Comparison of ENCODE assay signal across 14 mouse cellular contexts in genomic region chr11:4035116-4035892, GRCm38 (mm10). TPM values are rescaled to one million over a fixed set of nuclear protein-coding genes. Genes with fewer than 3 reads are reported as not detected.
DNase-seq lines count a peak whose midpoint lies in the region; ATAC-seq and TF ChIP-seq lines count a peak whose summit lies in the region.
"Had no signal": no experiment of that assay in that cellular context is flagged by ENCODE, and none has a peak within 500 bp of the region (broad histone marks: within the 10 kb centered on the region; RNA-seq: fewer than 3 reads in every experiment).

No protein-coding gene starts in this region.

- H3K27me3 ChIP-seq in kidney, adult 2 months (replicated peaks; ENCODE audit: control insufficient read depth, insufficient read depth, low read length), result no peaks in the 10 kb centered on the region
- H3K27me3 ChIP-seq in kidney, embryonic 15.5 days, result peaks cover 8% of the 10 kb centered on the region; the same call in 1 of the 2 replicates
- no peaks in the 10 kb centered on the region for H3K27me3 ChIP-seq in small intestine, adult 2 months (ENCODE audit: control insufficient read depth, insufficient read depth, low read length)
- H3K27me3 ChIP-seq in hindbrain, embryonic 14.5 days (ENCODE audit: control insufficient read depth, insufficient read depth, low read length), result 0 out of 2 replicates have a peak, but pooled peaks cover 2% of the 10 kb centered on the region
- H3K27me3 ChIP-seq in cerebellum, adult 2 months (ENCODE audit: control insufficient read depth, insufficient read depth, low read length), result no peaks in the 10 kb centered on the region

- peak; percentile 63 for DNase-seq in kidney, adult 2 months
- DNase-seq in ZHBTc4 (ENCODE audit: low read depth, low spot score), result peak; percentile 84
- peak; percentile 12 for DNase-seq in kidney, postnatal 14 days
- DNase-seq in layer of hippocampus, adult 9-11 months, result no peak
- no peak for DNase-seq in hindbrain, embryonic 14.5 days (ENCODE audit: low spot score)
- no peak for DNase-seq in cerebellum, adult 2 months
- DNase-seq: cerebellum, adult 9-10 months had no signal

- TF ChIP-seq CTCF in kidney, adult 2 months (conservative IDR thresholded peaks at IDR 0.05; ENCODE audit: insufficient read depth, insufficient read length, low read depth, low read length), result no peak
- no peak for TF ChIP-seq CTCF in small intestine, adult 2 months (IDR thresholded peaks at IDR 0.05; ENCODE audit: extremely low read depth, insufficient read length, insufficient replicate concordance, low read depth, low read length)
- no peak for TF ChIP-seq CTCF in cerebellum, adult 2 months (IDR thresholded peaks at IDR 0.05; ENCODE audit: borderline replicate concordance, insufficient read depth, low read depth, low read length)

- H3K36me3 ChIP-seq in kidney, adult 2 months (ENCODE audit: control insufficient read depth, insufficient read depth, low read length), result no peaks in the 10 kb centered on the region
- no peaks in the 10 kb centered on the region for H3K36me3 ChIP-seq in kidney, embryonic 15.5 days
- H3K36me3 ChIP-seq in small intestine, adult 2 months (ENCODE audit: control insufficient read depth, insufficient read depth, low read length), result no peaks in the 10 kb centered on the region
- H3K36me3 ChIP-seq in hindbrain, embryonic 14.5 days (replicated peaks; ENCODE audit: control insufficient read depth, insufficient read depth), result no peaks in the 10 kb centered on the region
- H3K36me3 ChIP-seq: forebrain, embryonic 15.5 days had no signal

- no peak for TF ChIP-seq POLR2A in kidney, adult 2 months (IDR thresholded peaks at IDR 0.05; ENCODE audit: low read depth, low read length)
- TF ChIP-seq POLR2A in small intestine, adult 2 months (IDR thresholded peaks at IDR 0.05; ENCODE audit: low read depth, low read length), result no peak
- TF ChIP-seq POLR2A in cerebellum, adult 2 months (IDR thresholded peaks at IDR 0.05; ENCODE audit: borderline replicate concordance, insufficient read depth, low read length), result no peak

- no peaks in the 10 kb centered on the region for H3K9me3 ChIP-seq in kidney, embryonic 15.5 days (replicated peaks)
- no peaks in the 10 kb centered on the region for H3K9me3 ChIP-seq in hindbrain, embryonic 14.5 days (ENCODE audit: control insufficient read depth, low read length)
- H3K9me3 ChIP-seq: forebrain, embryonic 15.5 days had no signal

- no peak overlapping the region for H3K27ac ChIP-seq in kidney, adult 2 months (ENCODE audit: insufficient read depth, low read depth, low read length)
- no peak overlapping the region for H3K27ac ChIP-seq in kidney, embryonic 15.5 days
- H3K27ac ChIP-seq in small intestine, adult 2 months (ENCODE audit: insufficient read depth, low read depth, low read length), result peak overlapping the region; percentile 37; the same call in 1 of the 2 replicates
- no peak overlapping the region for H3K27ac ChIP-seq in hindbrain, embryonic 14.5 days
- no peak overlapping the region for H3K27ac ChIP-seq in cerebellum, adult 2 months (ENCODE audit: insufficient read depth, low read length)
- H3K27ac ChIP-seq: forebrain, embryonic 15.5 days; heart, adult 2 months had no signal

- no peak overlapping the region for H3K9ac ChIP-seq in kidney, embryonic 15.5 days
- H3K9ac ChIP-seq in hindbrain, embryonic 14.5 days, result no peak overlapping the region
- H3K9ac ChIP-seq: forebrain, embryonic 15.5 days had no signal

- H3K4me1 ChIP-seq in kidney, adult 2 months (ENCODE audit: control insufficient read depth, insufficient read depth, low read length), result no peaks in the 10 kb centered on the region
- H3K4me1 ChIP-seq in kidney, embryonic 15.5 days, result no peaks in the 10 kb centered on the region
- H3K4me1 ChIP-seq in small intestine, adult 2 months (ENCODE audit: control insufficient read depth, insufficient read depth, insufficient read length, low read length), result peaks cover 7% of the 10 kb centered on the region
- no peaks in the 10 kb centered on the region for H3K4me1 ChIP-seq in hindbrain, embryonic 14.5 days (replicated peaks; ENCODE audit: control insufficient read depth, insufficient read depth, low read length)
- H3K4me1 ChIP-seq in cerebellum, adult 2 months (ENCODE audit: control insufficient read depth, insufficient read depth, low read length), result no peaks in the 10 kb centered on the region
- H3K4me1 ChIP-seq: forebrain, embryonic 15.5 days had no signal

- WGBS in kidney, adult 2 months, result 61% methylated on average over 18 of the region's 18 CpGs
- 65% methylated on average over 18 of the region's 18 CpGs for WGBS in kidney, embryonic 15.5 days
- WGBS in small intestine, adult 2 months, result 53% methylated on average over 18 of the region's 18 CpGs
- 71% methylated on average over 18 of the region's 18 CpGs for WGBS in hindbrain, embryonic 14.5 days
- 71% methylated on average over 18 of the region's 18 CpGs for WGBS in cerebellum, adult 2 months

- ATAC-seq in kidney, embryonic 15.5 days (replicated peaks; ENCODE audit: low FRiP score), result no peak
- ATAC-seq in hindbrain, embryonic 14.5 days (ENCODE audit: low FRiP score), result no peak
- ATAC-seq: forebrain, embryonic 15.5 days had no signal

- H3K4me3 ChIP-seq in kidney, adult 2 months (ENCODE audit: insufficient read depth, low read depth, low read length), result no peak overlapping the region
- H3K4me3 ChIP-seq in kidney, embryonic 15.5 days (replicated peaks), result no peak overlapping the region
- H3K4me3 ChIP-seq in small intestine, adult 2 months (ENCODE audit: low read depth, low read length), result no peak overlapping the region
- H3K4me3 ChIP-seq in hindbrain, embryonic 14.5 days (replicated peaks; ENCODE audit: low read length), result no peak overlapping the region
- H3K4me3 ChIP-seq in cerebellum, adult 2 months (replicated peaks; ENCODE audit: insufficient read depth, low read depth, low read length), result no peak overlapping the region
- H3K4me3 ChIP-seq: forebrain, embryonic 15.5 days; heart, adult 2 months had no signal

- H3K4me2 ChIP-seq in kidney, embryonic 15.5 days, result no peak overlapping the region
- H3K4me2 ChIP-seq in hindbrain, embryonic 14.5 days (replicated peaks), result no peak overlapping the region
- H3K4me2 ChIP-seq: forebrain, embryonic 15.5 days had no signal

RNA-seq across cellular contexts. Expression of gene Sec14l4, which starts 4.0 kb away (rescaled TPM):
- 0.36 and 0.39 TPM in 2 replicates for polyA plus RNA-seq in kidney, adult 2 months (2012; rRNA removed)
- polyA plus RNA-seq in kidney, embryonic 15.5 days (2015; fragmentation: Nextera tagmentation; extraction: Ambion mirVana), result not detected in 2 replicates
- 0.05 and 0.42 TPM in 2 replicates for polyA plus RNA-seq in small intestine, adult 2 months (2012; rRNA removed)
- polyA plus RNA-seq in hindbrain, embryonic 14.5 days (2014; fragmentation: Nextera tagmentation; extraction: Ambion mirVana), result not detected in 2 replicates
- 0.05 and 0.14 TPM in 2 replicates for polyA plus RNA-seq in cerebellum, adult 2 months (2012; rRNA removed)
- polyA plus RNA-seq: C2C12; embryonic facial prominence, embryonic 11.5 days; forebrain, embryonic 15.5 days had no signal

RNA-seq across cellular contexts. Expression of gene Sec14l3, which starts 29.3 kb away (rescaled TPM):
- polyA plus RNA-seq in kidney, adult 2 months (2012; rRNA removed), result 8.8 and 11.7 TPM in 2 replicates
- not detected in 2 replicates for polyA plus RNA-seq in kidney, embryonic 15.5 days (2015; fragmentation: Nextera tagmentation; extraction: Ambion mirVana)
- not detected in 2 replicates for polyA plus RNA-seq in small intestine, adult 2 months (2012; rRNA removed)
- polyA plus RNA-seq in hindbrain, embryonic 14.5 days (2014; fragmentation: Nextera tagmentation; extraction: Ambion mirVana), result 0.54 and 0.63 TPM in 2 replicates
- not detected in 2 replicates for polyA plus RNA-seq in cerebellum, adult 2 months (2012; rRNA removed)
- polyA plus RNA-seq: C2C12; embryonic facial prominence, embryonic 11.5 days had no signal

RNA-seq across cellular contexts. Expression of gene Gal3st1, which starts 51.9 kb away (rescaled TPM):
- 71.7 and 91.3 TPM in 2 replicates for polyA plus RNA-seq in kidney, adult 2 months (2012; rRNA removed)
- polyA plus RNA-seq in kidney, embryonic 15.5 days (2015; fragmentation: Nextera tagmentation; extraction: Ambion mirVana), result 5.3 and 6.7 TPM in 2 replicates
- polyA plus RNA-seq in small intestine, adult 2 months (2012; rRNA removed), result 88.7 and 124 TPM in 2 replicates
- 8.1 and 9.1 TPM in 2 replicates for polyA plus RNA-seq in hindbrain, embryonic 14.5 days (2014; fragmentation: Nextera tagmentation; extraction: Ambion mirVana)
- 44.4 and 52.0 TPM in 2 replicates for polyA plus RNA-seq in cerebellum, adult 2 months (2012; rRNA removed)

RNA-seq across cellular contexts. Expression of gene 4930556J24Rik, which starts 58.7 kb away (rescaled TPM):
- 0.34 and 0.73 TPM in 2 replicates for polyA plus RNA-seq in kidney, adult 2 months (2012; rRNA removed)
- polyA plus RNA-seq in kidney, embryonic 15.5 days (2015; fragmentation: Nextera tagmentation; extraction: Ambion mirVana), result 0.44 TPM in 1 of 2 replicates, not detected in the other
- 0.19 TPM in 1 of 2 replicates, not detected in the other for polyA plus RNA-seq in small intestine, adult 2 months (2012; rRNA removed)
- polyA plus RNA-seq in hindbrain, embryonic 14.5 days (2014; fragmentation: Nextera tagmentation; extraction: Ambion mirVana), result 0.23 TPM in 2 replicates
- polyA plus RNA-seq in cerebellum, adult 2 months (2012; rRNA removed), result 0.14 and 0.20 TPM in 2 replicates
- polyA plus RNA-seq: embryonic facial prominence, embryonic 11.5 days; forebrain, embryonic 15.5 days; heart, adult 2 months; thymus, postnatal 0 days had no signal

RNA-seq across cellular contexts. Expression of gene Mtfp1, which starts 59.9 kb away (rescaled TPM):
- 30.1 and 31.2 TPM in 2 replicates for polyA plus RNA-seq in kidney, adult 2 months (2012; rRNA removed)
- 15.9 and 16.0 TPM in 2 replicates for polyA plus RNA-seq in kidney, embryonic 15.5 days (2015; fragmentation: Nextera tagmentation; extraction: Ambion mirVana)
- 22.4 and 26.6 TPM in 2 replicates for polyA plus RNA-seq in small intestine, adult 2 months (2012; rRNA removed)
- 9.3 and 10.6 TPM in 2 replicates for polyA plus RNA-seq in hindbrain, embryonic 14.5 days (2014; fragmentation: Nextera tagmentation; extraction: Ambion mirVana)
- 60.5 and 65.2 TPM in 2 replicates for polyA plus RNA-seq in cerebellum, adult 2 months (2012; rRNA removed)

Comparison
In these comparisons a context has a peak if more than half of its experiments do, and no peak if none do; other contexts are left out.
1. DNase-seq: peak in kidney, adult 2 months (single experiment), ZHBTc4 (single experiment) and kidney, postnatal 14 days (single experiment); none in layer of hippocampus, adult 9-11 months (single experiment), hindbrain, embryonic 14.5 days (single experiment) and cerebellum, adult 2 months (0 of 2).